ENCODE assay signal across 21 mouse cellular contexts in genomic region chr11:82734227-82734626, GRCm38 (mm10). TPM values are rescaled to one million over a fixed set of nuclear protein-coding genes. Genes with fewer than 3 reads are reported as not detected.
DNase-seq lines count a peak whose midpoint lies in the region; ATAC-seq and TF ChIP-seq lines count a peak whose summit lies in the region.
"Had no signal": no experiment of that assay in that cellular context is flagged by ENCODE, and none has a peak within 500 bp of the region (broad histone marks: within the 10 kb centered on the region; RNA-seq: fewer than 3 reads in every experiment).

No protein-coding gene starts in this region.

- no peak for ATAC-seq in liver, embryonic 14.5 days (ENCODE audit: insufficient read depth)
- no peak for ATAC-seq in liver, embryonic 11.5 days (replicated peaks; ENCODE audit: low FRiP score)
- ATAC-seq: activated CD4-positive, CD25-positive, alpha-beta regulatory T cell, adult 4 months; forebrain, embryonic 14.5 days; hindbrain, postnatal 0 days had no signal

- H3K36me3 ChIP-seq in liver, embryonic 14.5 days (replicated peaks; ENCODE audit: control insufficient read depth, insufficient read depth, low read depth), result no peaks in the 10 kb centered on the region
- no peaks in the 10 kb centered on the region for H3K36me3 ChIP-seq in liver, embryonic 11.5 days (ENCODE audit: control insufficient read depth, insufficient read depth, low read length)
- no peaks in the 10 kb centered on the region for H3K36me3 ChIP-seq in MEL (ENCODE audit: control insufficient read depth in 1 of 2, insufficient read depth in 2 of 2, low read length in 2 of 2)
- H3K36me3 ChIP-seq: limb, embryonic 12.5 days had no signal

- TF ChIP-seq EP300 in liver, embryonic 14.5 days (IDR thresholded peaks at IDR 0.05; ENCODE audit: low read depth), result no peak
- TF ChIP-seq EP300 in MEL (IDR thresholded peaks at IDR 0.05; ENCODE audit: low read depth in 1 of 2, low read length in 2 of 2), result no peak

- H3K79me2 ChIP-seq in MEL (ENCODE audit: control insufficient read depth, insufficient read depth, low read length, poor library complexity), result no peaks in the 10 kb centered on the region

- no peaks in the 10 kb centered on the region for H3K9me3 ChIP-seq in liver, embryonic 14.5 days (ENCODE audit: control insufficient read depth, low read length)
- H3K9me3 ChIP-seq in liver, embryonic 11.5 days (ENCODE audit: control insufficient read depth, low read length), result no peaks in the 10 kb centered on the region
- no peaks in the 10 kb centered on the region; the same call in 1 of the 2 replicates for H3K9me3 ChIP-seq in MEL (replicated peaks; ENCODE audit: insufficient read depth, low read length)
- H3K9me3 ChIP-seq: limb, embryonic 12.5 days had no signal

- DNase-seq in heart, adult 11 months, result peak; percentile 25
- DNase-seq in heart, postnatal 36 days, result no peak
- DNase-seq in liver, embryonic 14.5 days (ENCODE audit: low read depth in 3 of 3, low spot score in 3 of 3), result no peak
- no peak for DNase-seq in liver, embryonic 11.5 days (ENCODE audit: low spot score)
- DNase-seq in MEL (ENCODE audit: low read depth, low spot score), result no peak
- DNase-seq in naive thymus-derived CD4-positive, alpha-beta T cell, adult 2 months (ENCODE audit: low read depth), result peak; percentile 10
- no peak for DNase-seq in embryo, embryonic 9.5 days (ENCODE audit: extremely low spot score)
- DNase-seq in spleen, adult 12 weeks (ENCODE audit: low spot score), result no peak
- DNase-seq: B cell, adult 2 months; cerebellum, postnatal 10 days; heart, adult 18-20 months; lung, postnatal 4 days; right cerebral cortex, adult 18-20 months; thymus, postnatal 4 days had no signal

- H3K4me1 ChIP-seq in liver, embryonic 14.5 days (replicated peaks; ENCODE audit: control insufficient read depth in 2 of 2, insufficient read depth in 2 of 2, low read length in 1 of 2), result no peaks in the 10 kb centered on the region
- H3K4me1 ChIP-seq in liver, embryonic 11.5 days (replicated peaks; ENCODE audit: control insufficient read depth, insufficient read depth, low read length), result no peaks in the 10 kb centered on the region
- H3K4me1 ChIP-seq in MEL (ENCODE audit: control insufficient read depth in 1 of 2, insufficient read depth in 2 of 2, low read length in 2 of 2), result no peaks in the 10 kb centered on the region
- H3K4me1 ChIP-seq: limb, embryonic 12.5 days had no signal

- no peak overlapping the region for H3K4me3 ChIP-seq in liver, embryonic 14.5 days (ENCODE audit: insufficient read depth in 1 of 2, low read depth in 2 of 2, low read length in 2 of 2)
- H3K4me3 ChIP-seq in liver, embryonic 11.5 days (ENCODE audit: low read depth, low read length), result no peak overlapping the region
- no peak overlapping the region for H3K4me3 ChIP-seq in MEL (ENCODE audit: control insufficient read depth in 1 of 2, insufficient read depth in 1 of 2, low read depth in 2 of 2, low read length in 2 of 2)
- H3K4me3 ChIP-seq: left cerebral cortex, adult 2 months; limb, embryonic 12.5 days had no signal

- no peaks in the 10 kb centered on the region for H3K27me3 ChIP-seq in liver, embryonic 14.5 days (ENCODE audit: control insufficient read depth, insufficient read depth, low read length)
- no peaks in the 10 kb centered on the region for H3K27me3 ChIP-seq in liver, embryonic 11.5 days (replicated peaks; ENCODE audit: control insufficient read depth, insufficient read depth, low read length)
- H3K27me3 ChIP-seq in MEL (ENCODE audit: control insufficient read depth in 1 of 2, insufficient read depth in 2 of 2, low read length in 2 of 2), result peaks cover 0 to 2% of the 10 kb centered on the region in 2 experiments; a peak in 1 of 4 replicates
- H3K27me3 ChIP-seq: limb, embryonic 12.5 days had no signal

- intact Hi-C loops in heart, postnatal 36 days (cut with DNase I), result no loop called here

- no peak overlapping the region for H3K27ac ChIP-seq in liver, embryonic 14.5 days
- H3K27ac ChIP-seq in liver, embryonic 11.5 days (ENCODE audit: low read depth, low read length), result no peak overlapping the region
- H3K27ac ChIP-seq in MEL (ENCODE audit: control insufficient read depth, low read depth, low read length), result no peak overlapping the region
- H3K27ac ChIP-seq: hindbrain, postnatal 0 days; left cerebral cortex, adult 2 months; limb, embryonic 12.5 days had no signal

- no peak overlapping the region for H3K4me2 ChIP-seq in liver, embryonic 14.5 days (ENCODE audit: low read depth)
- H3K4me2 ChIP-seq in liver, embryonic 11.5 days, result no peak overlapping the region
- H3K4me2 ChIP-seq: limb, embryonic 12.5 days; midbrain, embryonic 11.5 days had no signal

- no peak for TF ChIP-seq POLR2A in MEL (IDR thresholded peaks at IDR 0.05; ENCODE audit: control insufficient read depth in 1 of 2, insufficient read depth in 1 of 2, low read depth in 1 of 2, low read length in 2 of 2, poor library complexity in 1 of 2)

- TF ChIP-seq RAD21 in MEL (IDR thresholded peaks at IDR 0.05; ENCODE audit: low read depth, low read length), result no peak

- TF ChIP-seq CTCF in liver, embryonic 14.5 days (IDR thresholded peaks at IDR 0.05; ENCODE audit: low read depth), result peak; percentile 43
- peak in 1 of 3 experiments; percentile 25; a peak in 1 of 6 replicates for TF ChIP-seq CTCF in MEL (IDR thresholded peaks at IDR 0.05 in 2 of 3, conservative IDR thresholded peaks at IDR 0.05 in 1 of 3; ENCODE audit: control insufficient read depth in 1 of 3, insufficient read depth in 1 of 3, low read depth in 2 of 3, low read length in 3 of 3, poor library complexity in 1 of 3, severe bottlenecking in 1 of 3)

- no peak overlapping the region for H3K9ac ChIP-seq in liver, embryonic 14.5 days (replicated peaks)
- H3K9ac ChIP-seq in liver, embryonic 11.5 days (ENCODE audit: low read depth, low read length), result no peak overlapping the region
- H3K9ac ChIP-seq in MEL (ENCODE audit: control insufficient read depth, low read depth, low read length, poor library complexity, severe bottlenecking), result no peak overlapping the region
- H3K9ac ChIP-seq: limb, embryonic 12.5 days had no signal

TF ChIP-seq in MEL, 35 proteins besides CTCF, POLR2A, EP300 and RAD21:
- TF ChIP-seq SMC3 (IDR thresholded peaks at IDR 0.05; ENCODE audit: low read depth, low read length), result peak; percentile 18
- no peak for TF ChIP-seq SIN3A (IDR thresholded peaks at IDR 0.05; ENCODE audit: low read length)

RNA-seq across cellular contexts. Expression of gene Cct6b, which starts 29.9 kb away (rescaled TPM):
- under 1 TPM; 0.14 to 0.22 TPM for total RNA-seq in heart, postnatal 36 days (2021)
- 0.08 and 0.09 TPM in 2 replicates for polyA plus RNA-seq in liver, embryonic 14.5 days (2012; rRNA removed)
- 0.13 and 0.27 TPM in 2 replicates for polyA plus RNA-seq in liver, embryonic 14.5 days (2014; fragmentation: Nextera tagmentation; extraction: Ambion mirVana)
- 0.30 and 0.32 TPM in 2 replicates for polyA plus RNA-seq in liver, embryonic 11.5 days (2014; fragmentation: Nextera tagmentation; extraction: Ambion mirVana)
- total RNA-seq in MEL (2012; rRNA removed), result 0.31 and 0.33 TPM in 2 replicates
- polyA plus RNA-seq in MEL (2012; ENCODE audit: insufficient read depth in 1 of 2, insufficient read length in 2 of 2, low read depth in 1 of 2, low replicate concordance in 2 of 2, missing spikeins in 1 of 2), result under 1 TPM in 1 of 2 experiments, not detected in 1; 0.21 TPM
- total RNA-seq: left cerebral cortex, adult 2 months; neutrophil, adult 5-6 weeks had no signal

RNA-seq across cellular contexts. Expression of gene Zfp830, which starts 29.9 kb away (rescaled TPM):
- total RNA-seq in heart, postnatal 36 days (2021), result 10 to 100 TPM; 15.0 to 15.9 TPM
- 6.3 and 10.5 TPM in 2 replicates for polyA plus RNA-seq in liver, embryonic 14.5 days (2012; rRNA removed)
- polyA plus RNA-seq in liver, embryonic 14.5 days (2014; fragmentation: Nextera tagmentation; extraction: Ambion mirVana), result 15.1 and 15.5 TPM in 2 replicates
- 34.8 and 41.8 TPM in 2 replicates for polyA plus RNA-seq in liver, embryonic 11.5 days (2014; fragmentation: Nextera tagmentation; extraction: Ambion mirVana)
- total RNA-seq in MEL (2012; rRNA removed), result 40.7 and 51.4 TPM in 2 replicates
- 10 to 100 TPM in 1 of 2 experiments, not detected in 1; 43.4 TPM for polyA plus RNA-seq in MEL (2012; ENCODE audit: insufficient read depth in 1 of 2, insufficient read length in 2 of 2, low read depth in 1 of 2, low replicate concordance in 2 of 2, missing spikeins in 1 of 2)

RNA-seq across cellular contexts. Expression of gene Lig3, which starts 46.7 kb away (rescaled TPM):
- total RNA-seq in heart, postnatal 36 days (2021), result 10 to 100 TPM; 18.1 to 18.9 TPM
- polyA plus RNA-seq in liver, embryonic 14.5 days (2012; rRNA removed), result 6.3 and 6.5 TPM in 2 replicates
- 8.3 and 10.3 TPM in 2 replicates for polyA plus RNA-seq in liver, embryonic 14.5 days (2014; fragmentation: Nextera tagmentation; extraction: Ambion mirVana)
- 29.6 and 31.7 TPM in 2 replicates for polyA plus RNA-seq in liver, embryonic 11.5 days (2014; fragmentation: Nextera tagmentation; extraction: Ambion mirVana)
- total RNA-seq in MEL (2012; rRNA removed), result 48.5 and 54.0 TPM in 2 replicates
- polyA plus RNA-seq in MEL (2012; ENCODE audit: insufficient read depth in 1 of 2, insufficient read length in 2 of 2, low read depth in 1 of 2, low replicate concordance in 2 of 2, missing spikeins in 1 of 2), result 10 to 100 TPM in 1 of 2 experiments, not detected in 1; 89.2 TPM

Comparison
In these comparisons a context has a peak if more than half of its experiments do, and no peak if none do; other contexts are left out.
1. DNase-seq: peak in heart, adult 11 months (single experiment) and naive thymus-derived CD4-positive, alpha-beta T cell, adult 2 months (single experiment); none in heart, postnatal 36 days (0 of 2), liver, embryonic 14.5 days (0 of 3), liver, embryonic 11.5 days (single experiment), MEL (single experiment), embryo, embryonic 9.5 days (single experiment) and spleen, adult 12 weeks (single experiment).